Mouse (Mus musculus) hematopoietic stem cell, adult 5-6 weeks (primary cell): ENCODE measurements around the gene Lgi4. TPM values are rescaled to one million over a fixed set of nuclear protein-coding genes. Genes with fewer than 3 reads are reported as not detected.

Source experiments
- ATAC-seq, 2 experiments: fragments of 125-278 bp in 1 of 2; replicated peaks in 1 of 2; 2 replicates each; pipeline ENCODE4 v1.8.0; 2016 to 2017; ENCODE audit warnings: inconsistent platforms in 2 of 2, mild to moderate bottlenecking in 2 of 2, moderate number of reproducible peaks in 2 of 2, low read depth in 1 of 2, moderate TSS enrichment in 1 of 2; ENCODE audit not compliant: low FRiP score in 2 of 2, poor library complexity in 2 of 2, severe bottlenecking in 2 of 2, insufficient read depth in 1 of 2, low TSS enrichment in 1 of 2
- total RNA-seq: library from RNA; stranded (forward); fragments of 172-1452, 232-1000 nt; gene quantifications from 2 replicates; pipeline ENCODE4 v1.2.3, GENCODE M21; 2017

Lgi4 gene
- total RNA-seq, 1 experiment from 2014 or later: not detected

- no peak for ATAC-seq
Measured at GRCm38 (mm10) chr7:31049846-31050281, 9.3 kb upstream of the Lgi4 start.

- ATAC-seq: no peak
Measured at GRCm38 (mm10) chr7:31050487-31050886, 8.7 kb upstream of the Lgi4 start.

GRCm38 (mm10) chr7:31050921-31051320, 8.2 kb upstream of the Lgi4 start:
- ATAC-seq: no peak

GRCm38 (mm10) chr7:31051321-31052021, 7.7 kb upstream of the Lgi4 start, which contains the start of gene Fxyd7:
Gene Fxyd7, minus strand, starts transcription at chr7:31051467.
- no peak for ATAC-seq

- ATAC-seq: no peak
Measured at GRCm38 (mm10) chr7:31052251-31052635, 6.9 kb upstream of the Lgi4 start.

GRCm38 (mm10) chr7:31052636-31053434, 6.3 kb upstream of the Lgi4 start:
- peak; percentile 13 to 17; a peak in 3 of 4 replicates for ATAC-seq

- no peak for ATAC-seq
Measured at GRCm38 (mm10) chr7:31053882-31054447, 5.2 kb upstream of the Lgi4 start.

- no peak for ATAC-seq
Measured at GRCm38 (mm10) chr7:31054661-31055320, 4.4 kb upstream of the Lgi4 start.

GRCm38 (mm10) chr7:31055354-31055824, 3.8 kb upstream of the Lgi4 start:
- ATAC-seq: no peak

- no peak for ATAC-seq
Measured at GRCm38 (mm10) chr7:31055883-31056282, 3.3 kb upstream of the Lgi4 start.

- no peak for ATAC-seq
Measured at GRCm38 (mm10) chr7:31056448-31056847, 2.7 kb upstream of the Lgi4 start.

- no peak for ATAC-seq
Measured at GRCm38 (mm10) chr7:31057071-31057470, 2.1 kb upstream of the Lgi4 start, which contains the start of gene Fxyd1. Gene Fxyd1, minus strand, starts transcription at chr7:31057199.

GRCm38 (mm10) chr7:31057730-31058129, 1.4 kb upstream of the Lgi4 start:
- ATAC-seq: no peak

- no peak for ATAC-seq
Measured at GRCm38 (mm10) chr7:31058211-31058610, 931 bp upstream of the Lgi4 start.

GRCm38 (mm10) chr7:31059919-31060620, 928 bp downstream of the Lgi4 start:
- no peak for ATAC-seq

GRCm38 (mm10) chr7:31060621-31061010, 1.5 kb downstream of the Lgi4 start:
- ATAC-seq: no peak

GRCm38 (mm10) chr7:31063074-31063560, 4.0 kb downstream of the Lgi4 start:
- no peak for ATAC-seq
